Mouse (Mus musculus): ENCODE data around the gene Bdh2. TPM values are rescaled to one million over a fixed set of nuclear protein-coding genes. Genes with fewer than 3 reads are reported as not detected.

Gene Bdh2
- 1 to 10 TPM; 3.2 to 4.0 TPM for total RNA-seq (2021)
- long read RNA-seq, experiment 1, partial matches to known transcripts, result 1 of 4 reads
- long read RNA-seq, experiment 1, other reads (novel, unspliced or antisense), result 0 of 4 reads
- long read RNA-seq, experiment 2, partial matches to known transcripts, result 0 of 1 reads
- long read RNA-seq, experiment 2, other reads (novel, unspliced or antisense), result 0 of 1 reads

DNA sequence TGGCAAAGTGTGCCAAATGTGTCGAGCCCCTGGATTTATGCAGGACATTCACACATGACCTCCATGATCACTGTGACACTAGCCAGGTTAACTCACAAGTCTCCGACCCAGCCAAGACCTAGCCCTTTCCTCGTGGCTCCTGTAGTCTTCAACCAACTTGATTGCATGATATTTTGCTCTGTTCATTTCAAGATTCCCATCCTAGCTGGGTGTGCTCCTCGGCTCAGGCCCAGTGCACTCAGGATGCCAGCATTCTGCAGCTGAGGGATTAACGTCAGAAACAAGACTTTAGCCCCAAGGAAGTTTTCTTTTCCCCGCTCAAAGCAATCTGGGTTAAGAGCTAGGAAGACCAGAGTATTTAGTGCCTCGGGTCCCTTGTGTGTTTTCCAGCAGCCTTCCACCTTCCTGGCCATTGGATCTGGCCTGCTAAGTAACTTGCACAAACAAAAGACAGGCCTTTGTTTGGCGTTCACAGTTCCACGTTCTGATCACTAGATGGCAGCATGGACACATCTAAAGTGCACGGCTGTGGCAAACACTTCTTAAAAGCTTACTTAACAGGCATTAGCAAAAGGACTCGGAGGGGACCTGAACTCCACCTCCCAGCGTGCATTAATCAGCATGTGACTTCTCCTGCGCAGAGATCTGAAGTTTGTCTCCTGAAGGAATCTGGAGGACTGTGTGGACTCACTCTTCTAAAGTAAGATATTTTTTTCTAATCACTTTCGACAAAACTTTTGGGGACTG, at the start of gene Bdh2:
TSS of gene Bdh2 (plus strand) at position 553 of the 747 bp plus-strand sequence.
- intact Hi-C loops (cut with DNase I), result loop anchor here (5.0 to 10.0 kb wide), 3 partner anchors 254 to 584 kb away; no protein-coding TSS in a partner anchor
- Histone ChIP-seq H3K4me3 (no peak within 1 kb of the TSS), H3K27ac (no peak within 1 kb of the TSS)
- TF ChIP-seq CTCF (IDR thresholded peaks at IDR 0.05), result peak; percentile 90
- DNase-seq (ENCODE audit: extremely low spot score in 1 of 2, low spot score in 2 of 2), result peak; percentile 69 to 72

GRCm38 (mm10) chr3:135232058-135232457, 49.0 kb upstream of the Bdh2 start:
- Histone ChIP-seq H3K27ac (no peak overlapping the region), H3K4me3 (no peak overlapping the region)
- no peak for DNase-seq (ENCODE audit: extremely low spot score in 1 of 2, low spot score in 2 of 2)
- intact Hi-C loops (cut with DNase I), result no loop called here
- no peak for TF ChIP-seq CTCF (IDR thresholded peaks at IDR 0.05)

DNA sequence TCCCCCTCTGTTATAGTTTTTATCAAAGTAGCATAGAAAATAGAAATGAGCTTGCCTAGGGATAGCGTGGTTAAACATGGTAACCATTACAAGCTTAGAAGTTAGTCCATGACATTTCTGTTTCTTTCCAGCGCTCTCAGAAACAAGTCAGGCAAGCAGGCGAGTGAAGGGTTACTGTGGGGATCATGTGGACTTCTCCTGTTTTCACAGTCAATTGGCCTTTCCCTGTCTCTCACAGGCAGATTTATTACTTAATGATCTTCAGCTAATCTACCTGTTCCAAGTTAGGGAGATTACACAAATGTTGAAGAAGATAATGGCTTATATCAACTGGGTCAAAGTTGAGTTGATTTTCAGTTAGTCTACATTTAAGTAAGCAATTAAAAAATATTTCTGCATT, 48.6 kb upstream of the Bdh2 start:
- no peak overlapping the region for H3K27ac ChIP-seq
- intact Hi-C loops (cut with DNase I), result no loop called here
- TF ChIP-seq CTCF (IDR thresholded peaks at IDR 0.05), result no peak

GRCm38 (mm10) chr3:135245733-135246132, 35.3 kb upstream of the Bdh2 start:
- DNase-seq (ENCODE audit: extremely low spot score in 1 of 2, low spot score in 2 of 2), result no peak
- Histone ChIP-seq H3K27ac (no peak overlapping the region), H3K4me3 (no peak overlapping the region)
- TF ChIP-seq CTCF (IDR thresholded peaks at IDR 0.05), result peak; percentile 37
- intact Hi-C loops (cut with DNase I), result no loop called here

More for the DNA sequence above, 48.6 kb upstream of the Bdh2 start:
- DNase-seq (ENCODE audit: extremely low spot score in 1 of 2, low spot score in 2 of 2), result no peak
- H3K4me3 ChIP-seq, result no peak overlapping the region

DNA sequence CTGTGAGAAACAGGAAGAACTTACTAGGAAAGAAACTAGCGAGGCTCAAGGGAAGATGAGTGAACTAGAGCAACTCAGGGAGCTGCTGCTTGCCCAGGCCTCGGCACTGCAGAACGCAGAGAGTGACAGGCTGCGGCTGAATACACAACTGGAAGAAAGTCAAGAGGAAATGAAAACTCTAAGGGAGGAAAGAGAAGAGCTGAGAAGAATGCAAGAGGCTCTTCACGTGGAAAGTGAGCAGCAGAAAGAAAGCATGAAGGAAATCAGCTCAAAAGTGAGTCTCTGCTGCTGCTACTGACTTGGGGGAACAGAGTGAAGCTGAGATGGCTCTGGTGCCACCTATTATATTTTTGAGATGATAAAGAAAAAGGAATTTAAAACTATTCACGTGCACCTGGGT, 34.2 kb upstream of the Bdh2 start:
- intact Hi-C loops (cut with DNase I), result no loop called here
- Histone ChIP-seq H3K4me3 (no peak overlapping the region), H3K27ac (no peak overlapping the region)
- DNase-seq (ENCODE audit: extremely low spot score in 1 of 2, low spot score in 2 of 2), result no peak
- no peak for TF ChIP-seq CTCF (IDR thresholded peaks at IDR 0.05)

DNA sequence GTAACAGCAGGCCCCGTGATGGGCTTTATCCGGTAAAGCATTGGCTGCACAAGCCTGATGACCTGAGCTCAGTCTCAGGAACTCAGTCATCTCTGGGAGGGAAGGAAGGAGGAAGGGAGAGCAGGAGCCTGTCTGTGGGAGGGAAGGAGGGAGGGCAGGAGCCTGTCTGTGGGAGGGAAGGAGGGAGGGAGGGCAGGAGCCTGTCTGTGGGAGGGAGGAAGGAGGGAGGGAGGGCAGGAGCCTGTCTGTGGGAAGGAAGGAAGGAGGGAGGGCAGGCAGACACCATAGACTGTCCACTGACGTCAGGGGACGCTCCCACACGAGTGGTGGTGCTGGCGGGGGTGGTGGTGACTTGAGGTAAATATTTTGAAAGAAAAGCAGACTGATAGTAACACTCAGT, 31.9 kb upstream of the Bdh2 start:
- TF ChIP-seq CTCF (IDR thresholded peaks at IDR 0.05), result no peak
- DNase-seq (ENCODE audit: extremely low spot score in 1 of 2, low spot score in 2 of 2), result no peak
- Histone ChIP-seq H3K4me3 (no peak overlapping the region), H3K27ac (no peak overlapping the region)
- intact Hi-C loops (cut with DNase I), result no loop called here

DNA sequence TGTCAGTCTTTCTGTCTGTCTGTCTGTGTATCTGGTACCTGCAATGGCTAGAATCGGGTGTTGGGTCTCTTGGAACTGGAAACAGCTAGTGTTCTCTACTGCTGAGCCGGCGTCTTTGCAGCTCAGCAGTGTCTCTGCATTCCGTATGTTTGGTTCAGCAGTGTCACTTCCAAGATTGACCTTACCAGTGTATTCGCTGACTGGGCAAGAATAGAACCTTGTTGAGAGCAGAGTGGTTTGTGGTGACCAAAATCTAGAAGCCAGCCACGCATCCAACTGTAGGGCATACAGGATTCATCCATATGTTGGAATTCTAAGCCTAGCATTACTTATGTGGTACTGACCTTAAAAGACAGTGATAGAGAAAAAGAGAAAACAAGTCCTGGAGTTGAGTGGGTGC, 29.2 kb upstream of the Bdh2 start:
- TF ChIP-seq CTCF (IDR thresholded peaks at IDR 0.05), result no peak
- intact Hi-C loops (cut with DNase I), result no loop called here
- DNase-seq (ENCODE audit: extremely low spot score in 1 of 2, low spot score in 2 of 2), result no peak
- Histone ChIP-seq H3K27ac (no peak overlapping the region), H3K4me3 (no peak overlapping the region)

- intact Hi-C loops (cut with DNase I), result no loop called here
- no peak overlapping the region for H3K4me3 ChIP-seq
- no peak for TF ChIP-seq CTCF (IDR thresholded peaks at IDR 0.05)
- H3K27ac ChIP-seq, result no peak overlapping the region
- DNase-seq (ENCODE audit: extremely low spot score in 1 of 2, low spot score in 2 of 2), result no peak
These were observed 26.2 kb upstream of the Bdh2 start for GRCm38 (mm10) chr3:135254784-135255183.

DNA sequence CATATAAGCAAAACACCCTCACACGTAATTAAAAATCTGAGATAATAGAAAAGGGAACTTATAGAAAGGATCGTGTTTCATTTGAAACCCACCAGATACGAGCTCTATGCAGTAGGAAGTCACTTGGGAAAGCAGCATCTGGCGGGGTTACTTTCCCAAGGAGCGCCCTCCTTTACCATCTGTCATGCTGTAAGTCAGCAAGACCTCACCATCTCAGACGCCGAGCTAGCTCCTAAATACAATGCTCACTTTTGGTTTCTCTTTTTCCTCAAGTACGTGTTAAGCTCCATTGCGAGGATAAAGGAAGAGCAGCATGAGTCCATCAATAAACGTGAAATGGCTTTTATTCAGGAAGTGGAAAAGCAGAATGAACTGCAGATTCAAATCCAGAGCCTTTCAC, 22.1 kb upstream of the Bdh2 start:
- DNase-seq (ENCODE audit: extremely low spot score in 1 of 2, low spot score in 2 of 2), result no peak
- Histone ChIP-seq H3K27ac (no peak overlapping the region), H3K4me3 (no peak overlapping the region)
- intact Hi-C loops (cut with DNase I), result no loop called here
- TF ChIP-seq CTCF (IDR thresholded peaks at IDR 0.05), result no peak

DNA sequence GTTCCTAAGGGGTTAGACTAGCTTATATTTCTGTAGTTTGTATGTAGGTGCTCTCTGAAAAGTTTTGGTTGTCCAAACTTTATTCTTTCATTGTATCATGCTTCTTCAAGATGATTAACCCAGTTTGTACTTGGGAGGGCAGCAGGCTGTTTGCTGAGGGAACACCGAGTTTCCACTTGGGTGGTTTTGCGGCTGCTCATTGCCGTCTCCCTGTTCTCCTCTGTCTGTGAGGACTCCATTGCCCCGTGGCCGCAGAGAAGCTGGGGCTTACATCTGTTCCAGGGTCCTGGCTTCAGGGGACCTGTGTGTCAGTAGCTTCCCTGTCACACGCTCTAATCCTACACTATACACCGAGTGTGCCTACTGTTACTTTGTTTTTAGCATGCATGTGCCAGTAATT, 20.8 kb upstream of the Bdh2 start:
- no peak overlapping the region for H3K4me3 ChIP-seq
- intact Hi-C loops (cut with DNase I), result no loop called here
- TF ChIP-seq CTCF (IDR thresholded peaks at IDR 0.05), result no peak
- DNase-seq (ENCODE audit: extremely low spot score in 1 of 2, low spot score in 2 of 2), result no peak
- H3K27ac ChIP-seq, result no peak overlapping the region

- DNase-seq (ENCODE audit: extremely low spot score in 1 of 2, low spot score in 2 of 2), result no peak
- no peak overlapping the region for H3K4me3 ChIP-seq
- no peak overlapping the region for H3K27ac ChIP-seq
- intact Hi-C loops (cut with DNase I), result no loop called here
- no peak for TF ChIP-seq CTCF (IDR thresholded peaks at IDR 0.05)
These were observed 12.4 kb upstream of the Bdh2 start for GRCm38 (mm10) chr3:135268616-135269015.

DNA sequence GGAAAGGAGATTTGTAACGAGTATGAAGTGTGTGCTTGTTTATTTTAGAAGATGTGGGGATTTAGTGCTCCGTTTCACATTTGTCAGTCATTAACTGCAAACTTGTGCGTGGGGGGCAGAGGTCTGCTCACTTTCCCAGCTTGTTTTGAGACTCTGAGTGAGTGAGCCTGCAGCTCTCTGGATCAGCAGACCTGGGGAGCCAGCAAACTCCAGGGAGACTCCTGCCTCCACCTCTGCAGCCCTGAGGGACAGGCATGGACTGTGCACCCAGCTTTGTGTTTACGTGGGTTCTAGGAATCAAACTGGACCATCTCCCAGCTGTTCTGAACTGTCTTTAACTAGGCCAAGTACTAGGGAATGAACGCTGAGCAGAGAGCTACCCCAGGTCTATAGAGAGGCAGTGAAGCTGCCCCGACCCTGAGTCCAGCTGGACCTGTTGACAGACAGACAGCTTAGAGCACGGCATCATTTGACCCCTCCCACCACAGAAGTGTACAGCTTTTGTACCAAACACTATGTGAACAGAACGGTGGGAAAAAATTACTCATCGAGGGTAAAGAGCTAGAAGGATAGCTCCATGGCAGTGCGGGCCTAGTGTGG, 11.5 kb upstream of the Bdh2 start:
- Histone ChIP-seq H3K27ac (no peak overlapping the region), H3K4me3 (no peak overlapping the region)
- DNase-seq (ENCODE audit: extremely low spot score in 1 of 2, low spot score in 2 of 2), result no peak
- TF ChIP-seq CTCF (IDR thresholded peaks at IDR 0.05), result no peak
- intact Hi-C loops (cut with DNase I), result no loop called here

Measured in left cerebral cortex, adult 2 months (tissue).